Mouse (Mus musculus) liver, embryonic 14.5 days (tissue): ENCODE results near the gene Vmn2r89.

ENCODE experiments used
- CTCF ChIP-seq: IDR thresholded peaks from 2 replicates; pipeline ENCODE4 v1.5.1; 2016; ENCODE audit warnings: antibody characterized with exemption, low read depth, control low read depth
- EP300 ChIP-seq: IDR thresholded peaks from 2 replicates; pipeline ENCODE4 v1.6.1; 2016; ENCODE audit warnings: antibody characterized with exemption, low read depth

DNA sequence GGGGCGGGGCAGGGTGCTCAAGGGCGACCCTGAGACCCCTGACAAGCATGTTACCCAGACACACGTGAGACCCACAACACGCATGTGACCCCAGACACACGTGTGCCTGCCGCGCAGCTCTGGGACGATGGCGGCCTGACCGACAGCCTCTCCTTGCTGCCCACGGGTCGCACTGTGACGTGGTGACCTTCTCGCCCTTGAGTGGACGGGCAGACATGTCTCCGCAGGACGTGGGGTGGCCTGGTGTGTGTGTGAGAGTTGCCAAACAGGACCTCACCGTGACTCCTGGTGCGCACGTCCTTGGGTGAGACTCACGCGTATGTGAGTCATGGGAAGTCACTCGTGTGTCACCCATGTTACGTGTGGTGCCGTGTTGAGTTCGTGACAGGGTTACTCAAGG lies 16.6 kb upstream of the Vmn2r89 start:
- TF ChIP-seq CTCF (no peak), EP300 (no peak)
